Mouse (Mus musculus) C2C12 (cell line): ENCODE results near the gene Pkp4.

ENCODE experiments used
- CEBPB ChIP-seq: IDR thresholded peaks from one replicate; pipeline ENCODE4 v1.6.1; 2011; ENCODE audit warnings: low read depth, mild to moderate bottlenecking, control low read depth, moderate library complexity
- CTCF ChIP-seq: IDR thresholded peaks from one replicate; pipeline ENCODE4 v1.5.1; 2011; ENCODE audit not compliant: control insufficient read depth, insufficient read depth, insufficient read length
- MYOD1 ChIP-seq: IDR thresholded peaks from one replicate; pipeline ENCODE4 v1.6.1; 2011; ENCODE audit warnings: low read depth; ENCODE audit not compliant: control insufficient read depth, insufficient read length
- USF1 ChIP-seq: IDR thresholded peaks from one replicate; pipeline ENCODE4 v1.6.1; 2011; ENCODE audit warnings: low read depth, mild to moderate bottlenecking, control low read depth, moderate library complexity

DNA sequence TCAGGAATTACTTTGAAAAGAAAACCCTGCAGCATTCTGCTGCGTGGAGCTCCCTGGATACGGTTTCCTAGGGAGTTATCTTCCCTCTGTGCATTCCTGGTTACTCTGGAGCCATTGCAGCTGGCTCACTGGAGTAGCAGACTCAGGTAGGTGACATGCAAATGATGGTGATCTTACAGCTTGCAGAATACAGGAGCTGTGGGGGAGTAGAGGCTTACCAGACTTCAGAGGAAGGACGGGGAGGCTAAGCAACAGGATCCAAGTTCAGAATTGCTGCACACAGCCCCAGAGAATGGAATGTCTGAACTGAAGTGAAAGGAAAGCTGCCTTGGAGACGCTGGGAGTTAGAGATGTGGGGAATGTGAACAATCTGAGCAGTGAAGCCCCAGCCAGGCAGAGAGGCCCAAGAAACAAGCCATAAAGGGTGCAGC, 200.7 kb downstream of the Pkp4 start:
- TF ChIP-seq CTCF (no peak), CEBPB (no peak), USF1 (no peak), MYOD1 (no peak)
